Mouse (Mus musculus) inflammation-experienced regulatory T-cells (primary cell): Measurements from ENCODE around the gene Tspan14. TPM values are rescaled to one million over a fixed set of nuclear protein-coding genes. Genes with fewer than 3 reads are reported as not detected.

Experiments
- polyA plus RNA-seq, 2 experiments: library from polyadenylated mRNA; unstranded; fragments of 100-300 nt; shearing (Covaris generic); gene quantifications; one replicate each; pipeline ENCODE4 v1.2.1; 2017

The Tspan14 gene
- polyA plus RNA-seq, result 100 to 1,000 TPM in 1 of 2 experiments, 10 to 100 TPM in 1; 89.5 to 179 TPM

DNA sequence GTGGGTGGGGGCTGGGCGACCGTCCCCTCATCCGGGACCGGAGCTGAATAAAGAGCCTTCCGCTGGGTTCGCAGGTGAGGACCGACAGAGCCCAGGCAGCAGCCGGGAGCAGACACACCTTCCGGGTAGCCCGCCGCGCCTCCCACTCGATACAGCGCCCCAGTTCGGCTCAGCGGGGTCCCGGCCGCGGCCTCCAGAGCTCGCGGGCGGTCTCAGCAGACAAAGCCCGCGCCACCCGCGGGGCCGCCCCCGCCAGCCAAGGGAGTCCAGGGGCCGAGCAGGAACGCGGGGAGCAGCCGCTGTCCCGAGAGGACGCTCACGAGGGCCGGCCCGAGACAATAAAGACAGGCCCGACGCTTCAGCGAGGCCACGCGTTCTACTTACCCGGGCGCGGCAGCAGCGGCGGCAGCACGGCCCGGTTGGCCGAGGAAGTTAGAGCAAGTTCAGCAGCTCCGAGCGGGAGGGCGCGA lies at the start of gene Tspan14:
Gene Tspan14 (minus strand): TSS at position 416 of the 470 bp plus-strand sequence.

GRCm38 (mm10) chr14:41013630-41014613 lies 47.3 kb upstream of the Tspan14 start, which contains the start of gene Fam213a:
Gene Fam213a, minus strand, starts transcription at chr14:41013788.

GRCm38 (mm10) chr14:40893196-40893595 lies 73.4 kb downstream of the Tspan14 start, which contains the start of gene Sh2d4b:
Gene Sh2d4b, minus strand, starts transcription at chr14:40893266.

Other genes with a start within 250 kb of the Tspan14 start
- 1 to 10 TPM in 1 of 2 experiments, under 1 TPM in 1; 0.61 to 2.3 TPM for gene Sh2d4b, start 73.5 kb downstream of the Tspan14 start, polyA plus RNA-seq
- gene Fam213a, start 47.0 kb upstream of the Tspan14 start, polyA plus RNA-seq, result 10 to 100 TPM in 1 of 2 experiments, 1 to 10 TPM in 1; 9.8 to 27.5 TPM
- gene Dydc2, start 102.4 kb upstream of the Tspan14 start, polyA plus RNA-seq, result under 1 TPM in 1 of 2 experiments, not detected in 1; 0.82 TPM
- gene Dydc1, start 106.1 kb upstream of the Tspan14 start, polyA plus RNA-seq, result under 1 TPM in 1 of 2 experiments, not detected in 1; 0.67 TPM
- gene Mat1a, start 138.2 kb upstream of the Tspan14 start, polyA plus RNA-seq, result under 1 TPM in 1 of 2 experiments, not detected in 1; 0.77 TPM
- gene Sftpa1, start 165.0 kb upstream of the Tspan14 start, polyA plus RNA-seq, result under 1 TPM; 0.08 to 0.81 TPM
- not detected for gene Mbl1, start 184.7 kb upstream of the Tspan14 start, polyA plus RNA-seq
- 1 to 10 TPM in 1 of 2 experiments, under 1 TPM in 1; 0.12 to 1.0 TPM for gene Sftpd, start 218.3 kb upstream of the Tspan14 start, polyA plus RNA-seq